Mouse (Mus musculus) liver, postnatal 0 days (tissue): ENCODE measurements around the gene Lgals9.

Source experiments
- CTCF ChIP-seq: sonication (generic); IDR thresholded peaks from 2 replicates; pipeline ENCODE4 v1.5.1; 2016; ENCODE audit warnings: antibody characterized with exemption, low read depth
- EP300 ChIP-seq: IDR thresholded peaks from 2 replicates; pipeline ENCODE4 v1.6.1; 2016; ENCODE audit warnings: antibody characterized with exemption, low read depth, mild to moderate bottlenecking

GRCm38 (mm10) chr11:79008891-79009290 lies 24.1 kb upstream of the Lgals9 start:
- no peak for TF ChIP-seq CTCF
- no peak for TF ChIP-seq EP300
